Mouse (Mus musculus) heart, adult 11 months (tissue): ENCODE results near the gene Otol1.

Experiments
- DNase-seq: peaks from one replicate; pipeline ENCODE4 v3.0.0; 2022

Gene Otol1

GRCm38 (mm10) chr3:70007313-70007712 lies at the start of gene Otol1:
Gene Otol1 (plus strand): TSS chr3:70007613.
- DNase-seq = no peak

GRCm38 (mm10) chr3:69962187-69962586 lies 45.2 kb upstream of the Otol1 start:
- DNase-seq = no peak

- DNase-seq = no peak
Measured at GRCm38 (mm10) chr3:69971482-69972097, 35.8 kb upstream of the Otol1 start.

GRCm38 (mm10) chr3:69978092-69978491 lies 29.3 kb upstream of the Otol1 start:
- no peak for DNase-seq

GRCm38 (mm10) chr3:69993806-69994205 lies 13.6 kb upstream of the Otol1 start:
- DNase-seq = no peak

GRCm38 (mm10) chr3:70001540-70001939 lies 5.9 kb upstream of the Otol1 start:
- DNase-seq = no peak

GRCm38 (mm10) chr3:70003126-70003764 lies 4.2 kb upstream of the Otol1 start:
- no peak for DNase-seq

- DNase-seq = no peak
Measured at GRCm38 (mm10) chr3:70003955-70004354, 3.5 kb upstream of the Otol1 start.

- DNase-seq = no peak
Measured at GRCm38 (mm10) chr3:70004379-70004778, 3.0 kb upstream of the Otol1 start.

GRCm38 (mm10) chr3:70012641-70013040 lies 5.2 kb downstream of the Otol1 start:
- DNase-seq = peak; percentile 60

GRCm38 (mm10) chr3:70026605-70027004 lies 19.2 kb downstream of the Otol1 start:
- no peak for DNase-seq

GRCm38 (mm10) chr3:70029260-70029659 lies 21.8 kb downstream of the Otol1 start:
- no peak for DNase-seq

- DNase-seq = no peak
Measured at GRCm38 (mm10) chr3:70035593-70035992, 28.2 kb downstream of the Otol1 start.
